Mouse (Mus musculus) erythroblast, embryonic 14.5 days (primary cell): ENCODE data around the gene Dnmt1.

Source experiments
- GATA1 ChIP-seq: IDR thresholded peaks from 2 replicates; pipeline ENCODE4 v1.6.1; 2012; ENCODE audit warnings: low read length, inconsistent platforms, mixed read lengths
- TAL1 ChIP-seq: IDR thresholded peaks from 3 replicates; pipeline ENCODE4 v1.6.1; 2012; ENCODE audit warnings: low read length, inconsistent platforms, mixed read lengths

DNA sequence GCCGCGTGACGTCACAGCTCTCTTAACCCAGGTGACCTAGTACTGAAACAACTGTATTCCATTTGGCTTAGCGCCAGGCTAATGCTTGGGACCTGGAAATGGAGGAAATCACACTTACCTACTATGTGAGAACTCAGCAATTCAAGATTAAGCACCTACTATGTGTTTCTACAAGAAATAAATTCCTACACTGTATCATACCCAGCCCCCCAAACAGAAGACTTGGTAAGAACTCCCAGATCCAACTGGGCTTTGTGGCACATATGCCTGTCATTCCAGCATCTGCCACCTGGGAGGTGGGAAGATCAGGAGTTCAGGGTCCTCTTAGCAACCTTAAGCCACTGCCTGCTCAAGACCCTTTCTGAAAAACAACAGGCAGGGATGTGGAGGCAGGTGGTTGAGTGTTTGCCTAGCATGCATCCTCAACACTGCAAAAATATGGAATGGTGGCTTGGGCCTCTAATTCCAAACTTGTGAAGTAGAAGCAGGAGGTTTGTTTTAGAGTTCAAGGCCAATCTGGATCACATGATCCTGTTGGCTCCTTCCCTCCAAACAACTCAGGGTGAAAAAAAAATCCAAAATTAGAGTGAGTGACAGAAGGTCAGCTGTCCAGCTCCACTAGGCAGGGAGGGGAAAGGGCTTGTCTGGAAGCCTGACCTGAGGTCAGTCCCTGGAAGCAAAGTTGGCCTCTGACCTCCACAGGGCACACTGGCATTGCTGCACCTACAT is 17.4 kb upstream of the Dnmt1 start:
- TF ChIP-seq GATA1 (no peak), TAL1 (no peak)
